Mouse (Mus musculus): ENCODE data around the gene Scgn. TPM values are rescaled to one million over a fixed set of nuclear protein-coding genes. Genes with fewer than 3 reads are reported as not detected.

The Scgn gene
- 0.42 and 0.63 TPM in 2 replicates for polyA plus RNA-seq (2015; fragmentation: Nextera tagmentation; extraction: Ambion mirVana)

DNA sequence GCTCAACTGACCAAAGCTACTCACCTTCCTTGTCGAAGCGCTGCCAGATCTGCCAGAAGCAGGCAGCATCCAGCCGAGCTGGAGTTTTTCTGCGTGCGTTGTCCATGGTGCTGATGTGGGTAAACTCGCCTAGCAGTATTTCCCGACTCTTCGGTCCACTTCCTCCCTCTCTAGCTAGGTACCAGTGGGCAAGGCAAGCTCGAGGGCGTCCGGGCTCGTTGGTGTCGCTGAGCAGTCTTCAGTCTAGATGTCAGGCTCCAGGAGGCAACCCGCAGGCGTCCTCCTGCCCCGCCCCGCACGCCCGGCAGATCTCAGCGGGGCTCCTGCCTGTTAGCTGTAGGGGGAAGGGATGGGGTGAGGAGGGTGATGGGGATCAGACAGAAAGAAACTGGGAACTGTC lies at the start of gene Scgn:
Scgn (minus strand) TSS at position 287 of the 400 bp plus-strand sequence.
- ATAC-seq (ENCODE audit: insufficient number of reproducible peaks, low FRiP score, low TSS enrichment, low read depth): no peak

GRCm38 (mm10) chr13:24040221-24040620 lies 49.2 kb upstream of the Scgn start:
- WGBS: 81% methylated on average over 7 of the region's 7 CpGs
- no peak overlapping the region for H3K27ac ChIP-seq (replicated peaks)
- H3K27me3 ChIP-seq: no peaks in the 10 kb centered on the region
- H3K36me3 ChIP-seq: peaks cover 17% of the 10 kb centered on the region
- H3K4me1 ChIP-seq: no peaks in the 10 kb centered on the region
- no peak for ATAC-seq (ENCODE audit: insufficient number of reproducible peaks, low FRiP score, low TSS enrichment, low read depth)
- no peak overlapping the region for H3K4me3 ChIP-seq (replicated peaks)
- H3K4me2 ChIP-seq (replicated peaks): no peak overlapping the region
- H3K9ac ChIP-seq: no peak overlapping the region
- no peaks in the 10 kb centered on the region for H3K9me3 ChIP-seq (replicated peaks)

More for the DNA sequence above, at the start of gene Scgn:
- no peaks in the 10 kb centered on the region for H3K9me3 ChIP-seq (replicated peaks)
- no peak within 1 kb of the TSS for H3K4me3 ChIP-seq (replicated peaks)
- no peaks in the 10 kb centered on the region for H3K36me3 ChIP-seq
- no peak within 1 kb of the TSS for H3K9ac ChIP-seq
- H3K4me2 ChIP-seq (replicated peaks): peak within 1 kb of the TSS; percentile 33; the same call in 1 of the 2 replicates
- no peak within 1 kb of the TSS for H3K27ac ChIP-seq (replicated peaks)
- 0 out of 2 replicates have a peak, but pooled peaks cover 5% of the 10 kb centered on the region for H3K4me1 ChIP-seq
- peaks cover 24% of the 10 kb centered on the region for H3K27me3 ChIP-seq
- under 1% methylated on average over 20 of the region's 20 CpGs for WGBS

DNA sequence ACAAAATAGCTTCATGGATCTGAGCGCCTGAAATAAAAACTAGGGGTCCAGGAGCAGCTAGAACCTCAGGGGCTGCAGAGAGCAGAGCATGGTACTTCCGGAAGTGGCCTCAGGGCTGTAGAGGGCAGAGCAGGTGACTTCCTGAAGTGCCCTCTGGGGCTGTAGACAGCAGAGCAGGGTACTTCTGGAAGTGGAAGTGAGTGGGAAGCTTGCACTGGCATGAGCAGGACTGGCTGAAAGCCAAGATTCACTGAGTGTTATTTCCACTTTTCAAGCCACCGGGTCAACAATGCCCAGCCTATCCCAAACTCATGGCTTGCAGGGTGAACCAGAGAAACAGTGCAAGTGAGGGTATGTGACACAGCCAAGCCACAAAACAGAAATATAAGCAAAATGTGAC lies 46.5 kb upstream of the Scgn start:
- no peak for ATAC-seq (ENCODE audit: insufficient number of reproducible peaks, low FRiP score, low TSS enrichment, low read depth)
- H3K4me3 ChIP-seq (replicated peaks): no peak overlapping the region
- no peaks in the 10 kb centered on the region for H3K9me3 ChIP-seq (replicated peaks)
- peaks cover 10% of the 10 kb centered on the region; the same call in 1 of the 2 replicates for H3K36me3 ChIP-seq
- H3K4me2 ChIP-seq (replicated peaks): no peak overlapping the region
- H3K4me1 ChIP-seq: no peaks in the 10 kb centered on the region
- H3K27ac ChIP-seq (replicated peaks): no peak overlapping the region
- WGBS: 73% methylated on average over 3 of the region's 3 CpGs
- H3K27me3 ChIP-seq: no peaks in the 10 kb centered on the region
- no peak overlapping the region for H3K9ac ChIP-seq

DNA sequence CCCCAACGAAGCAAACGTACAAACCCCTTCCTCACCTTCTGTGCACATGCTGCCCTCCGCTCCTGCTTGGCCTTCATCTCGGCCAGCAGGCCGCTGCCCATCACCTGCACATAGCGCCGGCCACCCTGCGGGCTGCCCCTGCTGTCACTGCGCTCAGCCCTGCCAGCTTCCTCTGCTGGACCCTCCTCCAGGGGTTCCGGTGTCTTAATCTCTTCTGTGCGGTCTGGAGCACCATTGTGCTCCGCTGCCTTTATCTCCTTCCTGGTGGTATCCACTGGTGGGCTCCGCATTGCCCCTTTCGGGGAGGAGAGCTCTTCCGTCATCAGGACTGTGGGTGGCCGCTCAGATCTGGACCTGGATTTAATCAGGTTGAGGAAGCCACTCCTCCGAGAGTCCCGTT lies 45.1 kb upstream of the Scgn start:
- Histone ChIP-seq H3K27me3 (no peaks in the 10 kb centered on the region), H3K4me1 (no peaks in the 10 kb centered on the region), H3K4me2 (replicated peaks) (no peak overlapping the region), H3K27ac (replicated peaks) (no peak overlapping the region), H3K36me3 (peaks cover 10% of the 10 kb centered on the region; the same call in 1 of the 2 replicates), H3K9me3 (replicated peaks) (no peaks in the 10 kb centered on the region), H3K9ac (no peak overlapping the region), H3K4me3 (replicated peaks) (no peak overlapping the region)
- 76% methylated on average over 18 of the region's 18 CpGs for WGBS
- ATAC-seq (ENCODE audit: insufficient number of reproducible peaks, low FRiP score, low TSS enrichment, low read depth): no peak

DNA sequence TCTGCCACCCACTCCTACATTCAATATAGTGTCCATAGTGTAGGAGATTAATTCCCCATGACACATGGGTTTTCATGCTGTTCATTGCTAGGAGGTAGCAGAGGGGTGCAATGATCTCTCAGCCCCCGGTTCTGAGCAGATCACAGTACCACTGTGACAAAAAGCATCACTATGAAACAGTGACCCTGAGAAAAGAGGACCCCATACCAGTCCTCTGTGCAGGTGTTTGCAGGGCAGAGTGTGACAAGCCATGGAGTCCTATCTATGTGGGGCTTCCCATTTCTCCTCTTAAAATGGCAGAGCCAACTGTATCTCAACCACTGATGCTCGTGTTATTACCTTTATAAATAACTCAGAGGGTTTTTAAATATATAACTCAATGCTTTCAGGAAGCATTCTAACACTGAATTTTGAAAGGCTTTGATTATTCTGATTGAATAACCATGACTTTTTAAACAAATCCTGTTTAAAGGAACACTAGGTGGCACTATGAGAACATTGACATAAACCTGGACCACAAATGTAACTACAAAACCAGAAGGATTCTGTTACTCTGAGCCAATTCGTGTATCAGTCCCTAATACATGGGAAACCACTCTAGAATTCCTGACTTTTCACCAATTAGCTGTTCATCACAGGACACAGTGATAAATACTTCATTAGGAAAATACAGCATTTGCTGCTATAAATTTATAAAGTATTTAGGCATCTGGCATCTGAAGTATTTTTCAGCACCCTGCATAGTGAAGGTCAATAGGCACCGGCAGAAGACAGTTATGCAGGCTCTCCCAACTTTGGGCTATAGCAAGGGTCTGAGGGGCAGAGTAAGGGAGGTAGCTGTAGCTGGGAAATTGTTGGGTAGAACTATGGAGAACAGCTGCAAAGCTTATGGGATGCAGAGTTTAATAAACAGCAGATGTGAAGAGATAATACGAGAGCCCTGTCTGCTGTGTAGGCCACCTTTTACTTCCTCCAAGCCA lies 36.5 kb upstream of the Scgn start:
- no peak for ATAC-seq (ENCODE audit: insufficient number of reproducible peaks, low FRiP score, low TSS enrichment, low read depth)

GRCm38 (mm10) chr13:24018515-24018914 lies 27.5 kb upstream of the Scgn start:
- no peak overlapping the region for H3K4me3 ChIP-seq (replicated peaks)
- H3K27ac ChIP-seq (replicated peaks): no peak overlapping the region
- H3K4me1 ChIP-seq: no peaks in the 10 kb centered on the region
- no peak overlapping the region for H3K9ac ChIP-seq
- no peaks in the 10 kb centered on the region for H3K9me3 ChIP-seq (replicated peaks)
- H3K36me3 ChIP-seq: no peaks in the 10 kb centered on the region
- no peak overlapping the region for H3K4me2 ChIP-seq (replicated peaks)
- no peaks in the 10 kb centered on the region for H3K27me3 ChIP-seq
- 64% methylated on average over 4 of the region's 4 CpGs for WGBS
- ATAC-seq (ENCODE audit: insufficient number of reproducible peaks, low FRiP score, low TSS enrichment, low read depth): no peak

More for the DNA sequence above, 36.5 kb upstream of the Scgn start:
- Histone ChIP-seq H3K4me3 (replicated peaks) (no peak overlapping the region), H3K4me1 (no peaks in the 10 kb centered on the region), H3K27ac (replicated peaks) (no peak overlapping the region), H3K36me3 (no peaks in the 10 kb centered on the region), H3K9me3 (replicated peaks) (no peaks in the 10 kb centered on the region), H3K27me3 (no peaks in the 10 kb centered on the region), H3K9ac (no peak overlapping the region), H3K4me2 (replicated peaks) (no peak overlapping the region)
- 55% methylated on average over 5 of the region's 5 CpGs for WGBS

- no peak for ATAC-seq (ENCODE audit: insufficient number of reproducible peaks, low FRiP score, low TSS enrichment, low read depth)
- H3K4me3 ChIP-seq (replicated peaks): no peak overlapping the region
- 85% methylated on average over 2 of the region's 2 CpGs for WGBS
Observed at GRCm38 (mm10) chr13:24005528-24005927, 14.5 kb upstream of the Scgn start.

GRCm38 (mm10) chr13:24001797-24002196 lies 10.8 kb upstream of the Scgn start:
- H3K36me3 ChIP-seq: no peaks in the 10 kb centered on the region
- no peak for ATAC-seq (ENCODE audit: insufficient number of reproducible peaks, low FRiP score, low TSS enrichment, low read depth)
- H3K4me3 ChIP-seq (replicated peaks): no peak overlapping the region
- no peak overlapping the region for H3K4me2 ChIP-seq (replicated peaks)
- H3K27me3 ChIP-seq: no peaks in the 10 kb centered on the region
- H3K4me1 ChIP-seq: no peaks in the 10 kb centered on the region
- no peaks in the 10 kb centered on the region for H3K9me3 ChIP-seq (replicated peaks)
- no peak overlapping the region for H3K27ac ChIP-seq (replicated peaks)
- no peak overlapping the region for H3K9ac ChIP-seq
- whole genome bisulfite sequencing: 68% methylated on average over 2 of the region's 2 CpGs

More at GRCm38 (mm10) chr13:24005528-24005927, 14.5 kb upstream of the Scgn start:
- Histone ChIP-seq H3K9ac (no peak overlapping the region), H3K4me2 (replicated peaks) (no peak overlapping the region), H3K27me3 (no peaks in the 10 kb centered on the region), H3K27ac (replicated peaks) (no peak overlapping the region), H3K4me1 (no peaks in the 10 kb centered on the region), H3K9me3 (replicated peaks) (no peaks in the 10 kb centered on the region), H3K36me3 (peaks cover 5% of the 10 kb centered on the region; the same call in 1 of the 2 replicates)

GRCm38 (mm10) chr13:24001081-24001480 lies 10.1 kb upstream of the Scgn start:
- Histone ChIP-seq H3K27me3 (no peaks in the 10 kb centered on the region), H3K9me3 (replicated peaks) (no peaks in the 10 kb centered on the region), H3K4me2 (replicated peaks) (no peak overlapping the region), H3K9ac (no peak overlapping the region), H3K4me3 (replicated peaks) (no peak overlapping the region), H3K27ac (replicated peaks) (no peak overlapping the region), H3K4me1 (no peaks in the 10 kb centered on the region), H3K36me3 (no peaks in the 10 kb centered on the region)
- WGBS: 82% methylated on average over 2 of the region's 2 CpGs
- no peak for ATAC-seq (ENCODE audit: insufficient number of reproducible peaks, low FRiP score, low TSS enrichment, low read depth)

- H3K36me3 ChIP-seq: no peaks in the 10 kb centered on the region
- H3K4me2 ChIP-seq (replicated peaks): no peak overlapping the region
- no peak overlapping the region for H3K9ac ChIP-seq
- peaks cover 3% of the 10 kb centered on the region; the same call in 1 of the 2 replicates for H3K27me3 ChIP-seq
- H3K27ac ChIP-seq (replicated peaks): no peak overlapping the region
- no peak for ATAC-seq (ENCODE audit: insufficient number of reproducible peaks, low FRiP score, low TSS enrichment, low read depth)
- WGBS: 83% methylated on average over 2 of the region's 2 CpGs
- no peaks in the 10 kb centered on the region for H3K9me3 ChIP-seq (replicated peaks)
- H3K4me1 ChIP-seq: no peaks in the 10 kb centered on the region
- no peak overlapping the region for H3K4me3 ChIP-seq (replicated peaks)
Observed at GRCm38 (mm10) chr13:23998826-23999225, 7.8 kb upstream of the Scgn start.

- Histone ChIP-seq H3K4me3 (replicated peaks) (no peak overlapping the region), H3K9ac (no peak overlapping the region), H3K4me2 (replicated peaks) (no peak overlapping the region), H3K4me1 (0 out of 2 replicates have a peak, but pooled peaks cover 5% of the 10 kb centered on the region), H3K36me3 (no peaks in the 10 kb centered on the region), H3K9me3 (replicated peaks) (no peaks in the 10 kb centered on the region), H3K27me3 (peaks cover 24% of the 10 kb centered on the region), H3K27ac (replicated peaks) (no peak overlapping the region)
- ATAC-seq (ENCODE audit: insufficient number of reproducible peaks, low FRiP score, low TSS enrichment, low read depth): no peak
- 53% methylated on average over 3 of the region's 3 CpGs for WGBS
Observed at GRCm38 (mm10) chr13:23994756-23995155, 3.7 kb upstream of the Scgn start.
